Mouse (Mus musculus) kidney, adult 2 months (tissue): ENCODE data around the gene Rhoq.

Experiments used
- CTCF ChIP-seq: fragments of 200-500 bp; conservative IDR thresholded peaks from 2 replicates; pipeline ENCODE4 v1.5.1; 2011; ENCODE audit warnings: low read depth, mild to moderate bottlenecking, control low read depth, low read length, moderate library complexity, mixed read lengths; ENCODE audit not compliant: insufficient read depth, insufficient read length
- POLR2A ChIP-seq: fragments of 200-500 bp; IDR thresholded peaks from one replicate; pipeline ENCODE4 v1.6.1; 2011; ENCODE audit warnings: low read depth, low read length, control low read depth

GRCm38 (mm10) chr17:87025269-87025949 lies 62.5 kb downstream of the Rhoq start, which contains the start of the genes Pigf and Cript:
- TF ChIP-seq POLR2A, result peak; percentile 72
- TF ChIP-seq CTCF, result no peak
